Mouse (Mus musculus): ENCODE measurements around the gene Akr1b3. TPM values are rescaled to one million over a fixed set of nuclear protein-coding genes. Genes with fewer than 3 reads are reported as not detected.

Akr1b3 gene
- polyA plus RNA-seq, 1 experiment from 2014 or later, result 438 TPM

- Histone ChIP-seq H3K9me3 (replicated peaks; ENCODE audit: low read length) (no peaks in the 10 kb centered on the region), H3K27me3 (ENCODE audit: insufficient read depth, low read length) (no peaks in the 10 kb centered on the region), H3K4me1 (replicated peaks; ENCODE audit: insufficient read depth, low read length) (no peaks in the 10 kb centered on the region), H3K9ac (ENCODE audit: low read depth, low read length) (no peak overlapping the region), H3K4me3 (replicated peaks; ENCODE audit: low read depth, low read length) (no peak overlapping the region), H3K36me3 (ENCODE audit: insufficient read depth, low read length) (no peaks in the 10 kb centered on the region), H3K4me2 (ENCODE audit: low read length) (no peak overlapping the region), H3K27ac (no peak overlapping the region)
- TF ChIP-seq CTCF (IDR thresholded peaks at IDR 0.05; ENCODE audit: low read depth), result no peak
- 86% methylated on average over 2 of the region's 2 CpGs for WGBS
- no peak for DNase-seq (ENCODE audit: low spot score)
- no peak for ATAC-seq (replicated peaks; ENCODE audit: low FRiP score, low read depth)
These were observed 42.9 kb downstream of the Akr1b3 start for GRCm38 (mm10) chr6:34274346-34274745.

- H3K4me2 ChIP-seq (ENCODE audit: low read length), result no peak overlapping the region
- H3K9me3 ChIP-seq (replicated peaks; ENCODE audit: low read length), result no peaks in the 10 kb centered on the region
- no peaks in the 10 kb centered on the region for H3K4me1 ChIP-seq (replicated peaks; ENCODE audit: insufficient read depth, low read length)
- H3K9ac ChIP-seq (ENCODE audit: low read depth, low read length), result no peak overlapping the region
- no peak for TF ChIP-seq CTCF (IDR thresholded peaks at IDR 0.05; ENCODE audit: low read depth)
- no peak for DNase-seq (ENCODE audit: low spot score)
- H3K27ac ChIP-seq, result no peak overlapping the region
- no peak overlapping the region for H3K4me3 ChIP-seq (replicated peaks; ENCODE audit: low read depth, low read length)
- H3K27me3 ChIP-seq (ENCODE audit: insufficient read depth, low read length), result no peaks in the 10 kb centered on the region
- H3K36me3 ChIP-seq (ENCODE audit: insufficient read depth, low read length), result no peaks in the 10 kb centered on the region
- WGBS, result 48% methylated on average over 2 of the region's 2 CpGs
- no peak for ATAC-seq (replicated peaks; ENCODE audit: low FRiP score, low read depth)
These were observed 44.2 kb downstream of the Akr1b3 start for GRCm38 (mm10) chr6:34273073-34273472.

GRCm38 (mm10) chr6:34272462-34272861 is 44.8 kb downstream of the Akr1b3 start:
- Histone ChIP-seq H3K27me3 (ENCODE audit: insufficient read depth, low read length) (no peaks in the 10 kb centered on the region), H3K9me3 (replicated peaks; ENCODE audit: low read length) (no peaks in the 10 kb centered on the region), H3K4me3 (replicated peaks; ENCODE audit: low read depth, low read length) (no peak overlapping the region), H3K36me3 (ENCODE audit: insufficient read depth, low read length) (no peaks in the 10 kb centered on the region), H3K4me1 (replicated peaks; ENCODE audit: insufficient read depth, low read length) (no peaks in the 10 kb centered on the region), H3K4me2 (ENCODE audit: low read length) (no peak overlapping the region), H3K9ac (ENCODE audit: low read depth, low read length) (no peak overlapping the region), H3K27ac (no peak overlapping the region)
- TF ChIP-seq CTCF (IDR thresholded peaks at IDR 0.05; ENCODE audit: low read depth), result no peak
- DNase-seq (ENCODE audit: low spot score) (no peak), ATAC-seq (replicated peaks; ENCODE audit: low FRiP score, low read depth) (no peak)
- 84% methylated on average over 5 of the region's 5 CpGs for WGBS

- H3K4me3 ChIP-seq (replicated peaks; ENCODE audit: low read depth, low read length), result no peak overlapping the region
- no peak overlapping the region for H3K4me2 ChIP-seq (ENCODE audit: low read length)
- DNase-seq (ENCODE audit: low spot score) (no peak), ATAC-seq (replicated peaks; ENCODE audit: low FRiP score, low read depth) (no peak)
- no peak overlapping the region for H3K9ac ChIP-seq (ENCODE audit: low read depth, low read length)
- no peaks in the 10 kb centered on the region for H3K36me3 ChIP-seq (ENCODE audit: insufficient read depth, low read length)
- H3K27ac ChIP-seq, result no peak overlapping the region
- WGBS, result 73% methylated on average over 6 of the region's 6 CpGs
- H3K27me3 ChIP-seq (ENCODE audit: insufficient read depth, low read length), result no peaks in the 10 kb centered on the region
- no peaks in the 10 kb centered on the region for H3K9me3 ChIP-seq (replicated peaks; ENCODE audit: low read length)
- TF ChIP-seq CTCF (IDR thresholded peaks at IDR 0.05; ENCODE audit: low read depth), result no peak
- no peaks in the 10 kb centered on the region for H3K4me1 ChIP-seq (replicated peaks; ENCODE audit: insufficient read depth, low read length)
These were observed 46.6 kb downstream of the Akr1b3 start for GRCm38 (mm10) chr6:34270717-34271116.

- H3K27me3 ChIP-seq (ENCODE audit: insufficient read depth, low read length), result no peaks in the 10 kb centered on the region
- DNase-seq (ENCODE audit: low spot score), result no peak
- no peak overlapping the region for H3K4me2 ChIP-seq (ENCODE audit: low read length)
- H3K27ac ChIP-seq, result no peak overlapping the region
- no peak overlapping the region for H3K9ac ChIP-seq (ENCODE audit: low read depth, low read length)
- H3K9me3 ChIP-seq (replicated peaks; ENCODE audit: low read length), result no peaks in the 10 kb centered on the region
- H3K36me3 ChIP-seq (ENCODE audit: insufficient read depth, low read length), result no peaks in the 10 kb centered on the region
- H3K4me3 ChIP-seq (replicated peaks; ENCODE audit: low read depth, low read length), result no peak overlapping the region
- no peaks in the 10 kb centered on the region for H3K4me1 ChIP-seq (replicated peaks; ENCODE audit: insufficient read depth, low read length)
- no peak for TF ChIP-seq CTCF (IDR thresholded peaks at IDR 0.05; ENCODE audit: low read depth)
- no peak for ATAC-seq (replicated peaks; ENCODE audit: low FRiP score, low read depth)
- 73% methylated on average over 5 of the region's 5 CpGs for WGBS
These were observed 58.7 kb downstream of the Akr1b3 start for GRCm38 (mm10) chr6:34258546-34258945.

Other genes starting within 250 kb of the Akr1b3 start
- gene Slc35b4, start 140.4 kb downstream of the Akr1b3 start, polyA plus RNA-seq (2015; fragmentation: Nextera tagmentation; extraction: Ambion mirVana), result 60.4 and 70.3 TPM in 2 replicates
- gene Akr1b8, start 36.6 kb upstream of the Akr1b3 start, polyA plus RNA-seq (2015; fragmentation: Nextera tagmentation; extraction: Ambion mirVana), result 14.7 and 14.9 TPM in 2 replicates
- 30.4 and 30.6 TPM in 2 replicates for gene Akr1b10, start 66.7 kb upstream of the Akr1b3 start, polyA plus RNA-seq (2015; fragmentation: Nextera tagmentation; extraction: Ambion mirVana)
- 32.5 and 37.4 TPM in 2 replicates for gene Akr1b7, start 94.9 kb upstream of the Akr1b3 start, polyA plus RNA-seq (2015; fragmentation: Nextera tagmentation; extraction: Ambion mirVana)
- gene Bpgm, start 158.7 kb upstream of the Akr1b3 start, polyA plus RNA-seq (2015; fragmentation: Nextera tagmentation; extraction: Ambion mirVana), result 38.7 and 40.9 TPM in 2 replicates